Mouse (Mus musculus): ENCODE results near the gene Otog.

Otog gene

DNA sequence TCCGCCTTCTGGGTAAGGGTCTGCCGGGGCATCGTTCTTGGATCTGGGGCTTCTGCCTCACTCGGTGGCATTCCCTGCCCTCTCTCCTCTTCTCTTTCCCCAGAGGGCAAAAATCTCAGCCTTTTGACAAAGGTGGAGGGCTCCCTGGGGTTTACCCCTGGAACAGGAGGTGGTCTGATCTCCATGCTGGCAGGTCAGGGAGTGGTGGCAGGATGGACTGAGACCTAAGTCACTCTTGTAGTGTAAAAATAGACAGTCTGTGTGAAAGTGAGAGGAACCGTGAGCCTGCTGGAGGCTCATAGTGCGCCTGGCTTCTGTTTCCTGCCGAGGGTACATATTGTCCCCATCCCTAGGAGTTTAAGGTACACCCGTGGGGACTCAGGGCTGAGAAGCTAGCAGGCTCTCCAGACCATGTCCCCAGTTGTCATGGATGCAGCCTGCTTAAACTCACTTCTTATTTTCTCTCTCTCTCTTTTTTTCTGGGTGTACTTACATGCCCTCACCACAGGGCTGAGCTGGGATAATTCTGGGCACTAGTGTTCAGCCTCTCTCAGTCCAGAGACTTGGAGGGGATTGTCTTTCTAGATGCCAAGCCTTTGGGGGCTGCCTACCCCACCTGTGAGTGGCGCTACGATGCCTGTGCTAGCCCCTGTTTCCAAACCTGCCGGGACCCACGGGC lies 44.5 kb downstream of the Otog start:
- DNase-seq, result no peak

DNA sequence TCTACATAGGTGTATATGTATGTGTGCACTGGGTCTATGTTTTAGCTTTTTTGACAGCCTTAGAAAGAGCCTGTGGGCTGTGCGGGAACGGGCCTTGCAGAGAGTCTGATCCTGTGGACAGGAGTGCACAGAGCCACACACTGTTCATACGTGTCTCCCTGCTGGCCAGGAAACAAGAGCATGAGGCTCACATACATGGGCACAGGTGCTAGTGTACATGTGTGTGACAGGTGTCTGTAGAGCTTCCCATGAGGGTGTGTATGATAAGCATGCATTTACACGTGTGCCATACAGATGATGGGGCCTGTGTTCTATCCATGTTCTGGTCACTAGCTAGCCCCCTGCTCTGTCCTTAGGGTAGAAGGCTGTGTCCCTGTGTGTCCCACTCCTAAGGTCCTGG lies 45.6 kb downstream of the Otog start:
- DNase-seq, result no peak

DNA sequence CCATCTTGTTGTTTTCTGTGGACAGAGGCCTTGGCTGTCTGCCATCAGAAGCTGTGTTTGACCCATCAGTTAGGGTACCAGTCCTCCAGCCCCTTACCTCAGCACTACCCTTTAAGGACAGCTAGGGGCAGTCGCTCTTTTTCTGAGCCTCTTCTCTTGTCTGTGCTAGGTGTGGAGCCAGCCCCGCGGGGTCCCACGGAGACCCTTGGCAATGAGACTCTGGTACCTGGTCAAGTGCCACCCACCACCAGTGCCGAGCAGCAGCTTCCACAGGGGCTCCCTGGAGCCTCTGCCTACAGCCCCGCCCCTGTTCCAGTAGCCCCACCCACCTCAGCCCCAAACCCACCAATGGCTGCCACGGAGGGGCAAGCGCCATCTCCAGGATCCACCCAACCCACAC lies 46.3 kb downstream of the Otog start:
- DNase-seq, result no peak

DNA sequence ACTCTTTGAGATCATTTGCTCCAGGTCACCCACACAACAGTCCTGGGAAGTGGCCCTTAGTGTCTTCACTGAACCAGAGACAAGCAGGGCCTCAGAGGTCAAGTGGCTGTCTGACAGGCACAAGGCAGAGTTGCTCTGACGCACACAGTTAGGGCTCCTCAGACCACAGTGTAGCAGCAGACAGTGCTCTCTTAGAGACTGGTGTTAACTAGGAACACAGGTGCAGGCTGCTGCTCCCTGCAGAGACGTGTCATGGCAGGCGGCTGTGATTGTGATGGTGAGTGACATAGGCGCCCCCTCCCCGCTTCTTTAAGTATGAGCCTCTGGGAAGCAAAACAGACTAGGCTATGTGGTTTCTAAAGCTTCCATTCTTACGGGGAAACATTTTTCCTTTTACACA lies 55.5 kb downstream of the Otog start:
- no peak for DNase-seq

DNA sequence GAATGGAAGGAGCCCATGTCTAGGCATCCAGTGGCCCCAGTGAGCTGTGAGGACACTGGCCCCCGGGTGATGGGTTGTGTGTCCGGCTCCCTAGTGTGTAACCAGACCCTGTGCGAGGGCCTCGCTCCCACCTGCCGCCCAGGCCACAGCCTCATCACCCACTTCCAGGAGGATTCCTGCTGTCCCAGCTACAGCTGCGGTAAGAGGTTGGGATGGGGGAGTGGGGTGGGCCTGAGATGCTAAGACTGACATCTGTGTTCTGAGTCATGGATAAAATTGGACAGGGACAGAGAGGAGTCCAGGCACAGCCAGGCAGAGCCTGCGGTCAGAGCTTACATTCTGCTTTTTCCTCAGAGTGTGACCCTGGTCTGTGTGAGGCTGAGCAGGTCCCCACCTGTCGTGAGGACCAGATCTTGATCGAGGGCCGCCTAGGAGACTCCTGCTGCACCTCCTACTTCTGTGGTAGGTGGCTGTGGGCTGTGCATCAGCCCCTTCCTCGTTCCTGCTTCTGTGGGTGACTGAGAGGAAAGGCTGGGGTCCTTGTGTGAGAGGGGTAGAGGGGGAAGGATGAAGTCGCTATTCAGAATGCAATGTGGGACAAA lies 60.3 kb downstream of the Otog start:
- DNase-seq, result no peak

DNA sequence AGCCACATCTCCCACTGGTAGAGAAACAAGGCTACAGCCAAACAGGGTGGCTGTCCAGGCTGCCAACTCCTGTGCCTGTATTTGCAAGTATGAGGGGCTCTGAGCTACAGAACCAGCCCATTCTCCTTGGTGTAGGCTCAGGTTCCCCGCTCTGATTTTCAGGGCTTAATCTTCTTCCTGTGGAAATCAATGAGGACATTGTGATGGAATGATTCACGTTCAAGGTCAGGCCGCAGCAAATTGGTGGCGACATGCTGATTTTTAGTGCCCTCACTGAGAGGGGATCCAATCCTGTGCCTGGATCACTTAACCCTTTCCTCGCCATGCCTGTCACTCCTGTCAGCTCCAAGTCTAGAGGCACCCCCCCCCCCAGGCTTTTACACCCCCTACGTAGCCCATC lies 72.7 kb downstream of the Otog start:
- no peak for DNase-seq

DNA sequence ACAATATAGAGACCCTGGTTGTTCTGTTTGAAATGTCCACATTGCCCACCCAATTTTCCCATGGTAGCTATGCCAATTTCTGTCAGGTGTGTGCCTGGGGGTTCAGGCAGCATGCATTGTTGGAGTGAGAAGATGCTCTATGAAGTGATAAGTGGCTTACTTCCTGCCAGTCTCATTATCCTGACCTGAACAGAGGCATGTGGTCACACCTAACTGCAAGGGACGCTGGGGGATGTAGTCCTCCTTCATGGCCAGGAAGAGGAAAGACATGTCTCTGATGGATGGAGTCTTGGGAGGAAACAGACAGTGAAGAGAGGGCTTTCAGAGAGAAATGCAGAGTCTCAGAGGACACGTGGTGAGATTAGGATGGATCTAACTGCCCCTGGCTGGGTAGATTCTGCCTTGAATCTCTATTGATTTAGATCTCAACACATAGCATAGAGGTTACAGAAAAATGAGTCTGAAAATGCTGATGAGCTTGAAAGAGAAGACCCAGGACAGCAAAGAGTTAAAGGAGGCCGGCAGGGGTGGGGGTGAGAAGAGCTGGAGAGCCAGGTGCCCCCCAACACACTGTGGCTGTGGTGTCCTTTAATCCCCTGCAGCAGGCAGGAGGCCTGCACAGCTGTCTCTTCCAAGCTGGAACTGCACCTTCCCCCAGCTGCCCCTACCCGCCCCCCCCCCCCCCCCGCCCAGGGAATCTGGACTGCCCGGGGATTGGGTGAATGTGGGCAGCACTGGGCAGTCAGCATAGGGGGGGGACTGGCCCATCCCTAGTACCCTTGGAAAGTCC lies 73.6 kb downstream of the Otog start:
- DNase-seq, result no peak

DNA sequence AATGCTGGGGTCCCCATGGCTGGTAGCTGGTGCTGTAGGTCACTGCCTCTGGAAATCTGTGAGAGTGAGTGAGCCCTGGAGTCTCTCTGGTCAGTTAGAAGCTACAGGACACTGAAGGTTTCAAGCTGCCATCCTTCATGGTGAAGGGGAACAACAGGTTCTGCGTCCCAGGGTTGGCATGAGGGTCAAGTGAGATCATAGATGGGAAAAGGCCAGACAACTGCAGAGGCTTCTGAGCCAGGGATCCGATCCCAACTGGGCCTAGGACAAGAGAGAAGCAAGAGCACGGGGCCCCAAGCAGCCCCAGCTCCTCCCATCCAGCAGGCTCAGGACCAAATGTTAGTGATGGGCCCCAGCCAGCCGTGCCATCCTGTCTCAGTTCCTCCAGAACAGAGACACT lies 74.9 kb downstream of the Otog start:
- no peak for DNase-seq

DNA sequence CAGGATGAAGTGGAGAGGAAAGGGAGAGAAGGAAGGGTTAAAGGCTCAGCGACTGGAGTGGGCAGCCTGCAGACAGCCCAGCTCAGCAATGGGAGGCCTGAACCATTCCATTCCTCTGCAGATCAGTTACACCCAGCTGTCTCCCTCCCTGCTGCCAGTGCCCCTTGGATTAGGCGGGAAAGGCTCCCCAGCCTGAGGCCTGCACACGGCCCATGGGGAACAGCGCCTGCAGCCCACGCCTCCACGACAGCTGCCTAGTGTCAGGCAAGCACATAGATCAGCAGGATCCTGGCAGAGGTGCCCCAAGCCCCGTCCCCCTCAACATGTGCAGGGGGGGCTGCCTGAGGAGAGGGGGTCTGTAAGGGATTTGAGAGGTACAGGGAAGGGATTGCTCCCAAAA lies 76.2 kb downstream of the Otog start:
- no peak for DNase-seq

DNA sequence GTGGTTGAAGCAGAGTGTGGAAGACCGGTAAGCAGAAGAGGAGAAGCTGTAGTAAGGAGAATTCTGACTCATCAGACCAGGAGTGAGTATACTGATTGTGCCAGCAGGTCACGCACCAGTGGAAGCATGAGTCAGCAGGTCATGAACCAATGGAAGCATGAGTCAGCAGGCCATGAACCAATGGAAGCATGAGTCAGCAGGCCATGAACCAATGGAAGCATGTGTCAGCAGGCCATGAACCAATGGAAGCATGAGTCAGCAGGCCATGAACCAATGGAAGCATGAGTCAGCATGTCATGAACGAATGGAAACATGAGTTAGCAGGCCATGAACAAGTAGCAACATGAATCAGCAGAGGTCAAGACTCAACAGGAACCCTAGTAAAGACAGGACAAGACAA lies 80.5 kb downstream of the Otog start:
- DNase-seq, result no peak

DNA sequence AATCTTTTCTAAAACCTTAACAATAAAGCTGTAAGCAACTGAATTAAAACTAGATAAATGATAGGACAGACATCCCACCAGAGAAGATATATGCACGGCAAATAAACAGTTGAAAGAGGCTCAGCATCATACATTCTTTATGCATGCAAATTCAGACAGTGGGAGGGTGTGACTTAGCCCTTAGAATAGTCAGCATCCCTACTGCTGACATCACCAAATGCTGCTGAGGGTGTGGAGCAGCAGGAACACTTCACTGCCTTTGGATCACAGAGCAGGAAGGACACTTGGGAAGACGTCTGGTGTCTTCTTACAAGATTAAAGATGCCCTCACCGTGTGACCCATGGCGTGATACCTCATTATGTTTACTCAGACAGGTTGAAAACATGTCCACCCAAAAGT lies 87.1 kb downstream of the Otog start:
- DNase-seq, result peak; percentile 51

DNA sequence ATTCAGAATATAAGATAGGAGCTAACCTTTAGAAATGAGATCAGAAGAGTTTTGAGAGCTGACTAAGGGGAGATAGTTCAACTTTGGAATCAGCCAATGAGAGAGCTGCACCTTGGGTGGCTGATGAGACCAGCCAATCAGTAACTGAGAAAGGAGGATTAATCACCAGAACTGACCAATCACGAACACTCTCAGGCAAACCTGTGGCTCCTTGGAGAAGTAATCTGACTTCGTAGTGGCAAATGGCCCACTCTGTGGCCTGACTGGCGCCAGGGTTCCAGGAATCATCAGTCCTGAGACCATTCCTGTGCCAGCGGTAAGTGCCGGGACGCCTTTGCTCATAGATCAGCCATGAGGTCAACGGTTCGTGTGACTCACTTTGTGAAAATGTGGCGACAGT lies 96.6 kb downstream of the Otog start:
- DNase-seq, result no peak

DNA sequence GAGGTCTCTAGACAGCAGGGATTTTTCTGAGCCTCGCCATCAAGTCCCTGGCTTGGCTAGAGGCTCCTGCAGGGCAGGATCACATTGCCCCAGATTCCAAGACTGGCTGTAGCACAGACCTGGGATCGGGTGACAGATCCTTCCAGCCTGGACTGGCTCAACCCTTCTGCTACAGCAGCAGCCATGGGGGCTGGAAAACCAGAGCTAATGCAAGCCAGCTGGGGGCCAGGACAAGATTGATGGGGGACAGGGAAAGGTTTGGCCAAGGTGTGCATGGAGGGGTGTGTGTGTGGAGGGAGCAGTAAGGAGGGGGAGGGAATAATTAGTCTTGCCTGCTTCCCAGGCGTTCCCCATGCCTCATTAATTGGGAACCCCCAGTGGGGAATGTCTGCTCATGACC lies 99.0 kb downstream of the Otog start:
- no peak for DNase-seq

DNA sequence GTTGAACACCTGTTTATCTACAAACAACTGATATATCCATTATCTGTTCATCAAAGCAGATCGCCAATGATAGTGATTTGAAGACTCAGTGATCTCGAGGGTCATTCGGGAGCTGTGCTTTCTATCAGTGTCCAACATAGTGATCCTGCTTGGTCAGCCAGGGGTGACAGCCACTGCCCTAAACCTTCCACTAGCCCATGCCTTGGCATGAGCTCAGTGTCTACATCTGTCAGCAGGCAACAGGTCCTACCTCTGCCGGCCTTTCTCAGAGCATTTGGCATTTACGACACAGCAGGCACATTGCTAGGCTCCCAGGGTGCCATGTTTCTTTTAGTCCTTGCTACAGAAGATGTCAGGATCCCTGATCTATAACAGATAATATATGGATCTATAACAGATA lies 99.5 kb downstream of the Otog start:
- DNase-seq, result no peak

DNA sequence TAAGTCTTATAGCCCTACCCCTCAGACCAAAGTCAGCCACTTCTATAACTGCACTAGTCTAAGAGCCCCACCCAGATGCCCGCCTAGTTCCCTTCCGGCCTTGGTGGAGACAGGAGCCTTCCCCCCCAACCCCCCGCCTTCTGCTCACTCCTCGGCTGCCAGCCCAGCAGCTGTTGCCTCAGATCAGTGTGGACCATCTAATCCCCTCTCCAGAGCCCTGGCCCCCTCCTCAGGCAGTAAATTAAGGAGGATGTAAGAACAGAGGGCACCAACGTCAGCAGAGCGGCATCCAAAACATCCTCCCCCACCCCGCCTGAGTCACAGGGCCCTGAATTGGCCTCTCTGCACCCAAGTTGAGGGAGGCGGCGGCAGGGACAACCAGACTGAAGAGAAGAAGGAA lies 100.7 kb downstream of the Otog start:
- no peak for DNase-seq

DNA sequence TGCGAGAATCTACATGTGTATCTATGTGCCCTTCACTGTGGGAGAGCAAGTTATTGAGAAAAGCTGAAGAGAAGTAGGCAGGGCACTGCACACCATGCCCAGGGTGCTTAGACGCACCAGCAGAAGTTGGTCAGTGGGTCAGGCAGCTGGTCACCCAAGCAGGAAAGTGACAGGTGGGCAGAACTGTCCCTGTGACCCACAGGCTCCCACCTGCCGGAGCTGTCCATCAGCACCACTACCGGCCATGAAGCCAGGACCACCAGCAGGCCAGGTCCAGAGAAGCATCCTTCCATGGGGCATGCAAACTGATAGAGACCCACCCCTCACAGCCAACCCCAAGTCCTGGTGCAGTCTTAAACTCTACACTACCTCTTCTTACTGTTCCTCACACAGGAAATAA lies 106.9 kb downstream of the Otog start:
- DNase-seq, result no peak

DNA sequence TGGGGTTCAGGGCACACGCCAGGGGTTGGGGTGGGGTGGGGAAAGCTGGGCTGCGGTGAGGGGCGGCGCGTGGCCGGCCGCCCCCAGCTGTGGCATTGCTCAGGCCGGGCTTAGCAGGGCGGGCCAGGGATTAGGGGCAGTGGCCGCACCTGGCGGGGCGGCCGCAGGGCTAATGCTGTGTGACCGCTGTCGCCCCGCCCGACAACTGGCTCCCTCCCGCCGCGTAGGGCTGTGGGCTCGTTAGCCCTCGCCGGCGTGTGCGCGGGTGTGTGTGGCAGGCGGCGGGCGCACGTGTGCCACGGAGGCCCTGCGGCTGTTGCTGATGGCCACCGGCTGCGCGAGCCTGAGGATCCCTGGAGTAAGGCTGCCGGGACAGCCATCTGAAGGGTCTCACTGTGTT lies 108.0 kb downstream of the Otog start:
- peak; percentile 20 for DNase-seq

DNA sequence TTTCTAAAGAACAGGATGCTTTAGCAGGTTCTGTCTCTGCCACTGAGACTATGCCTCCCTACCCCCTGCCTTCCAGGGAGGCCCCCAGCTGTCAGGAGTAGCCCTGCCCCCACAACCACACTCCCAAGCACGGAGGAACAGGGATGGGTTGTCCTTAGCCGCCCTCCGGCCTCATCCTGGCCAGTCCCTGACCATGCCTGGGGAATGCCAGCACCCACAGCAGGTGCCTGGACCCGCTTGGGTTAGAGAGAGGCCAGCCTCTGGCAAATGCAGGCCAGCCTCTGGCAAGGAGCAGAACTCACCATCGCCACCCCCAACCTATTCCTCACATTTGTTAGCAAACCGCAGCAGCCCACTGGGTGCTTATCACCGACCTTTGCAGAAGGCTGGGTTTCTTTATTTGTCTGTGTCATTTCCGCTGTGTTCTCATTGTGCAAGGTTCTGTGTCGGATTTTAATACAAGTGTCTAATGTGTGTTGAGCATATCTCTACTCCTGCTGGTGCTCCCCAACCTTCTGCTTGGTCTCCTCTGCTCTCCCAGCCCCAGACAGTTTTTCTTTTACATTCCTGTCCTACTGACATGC lies 109.4 kb downstream of the Otog start:
- DNase-seq, result no peak

DNA sequence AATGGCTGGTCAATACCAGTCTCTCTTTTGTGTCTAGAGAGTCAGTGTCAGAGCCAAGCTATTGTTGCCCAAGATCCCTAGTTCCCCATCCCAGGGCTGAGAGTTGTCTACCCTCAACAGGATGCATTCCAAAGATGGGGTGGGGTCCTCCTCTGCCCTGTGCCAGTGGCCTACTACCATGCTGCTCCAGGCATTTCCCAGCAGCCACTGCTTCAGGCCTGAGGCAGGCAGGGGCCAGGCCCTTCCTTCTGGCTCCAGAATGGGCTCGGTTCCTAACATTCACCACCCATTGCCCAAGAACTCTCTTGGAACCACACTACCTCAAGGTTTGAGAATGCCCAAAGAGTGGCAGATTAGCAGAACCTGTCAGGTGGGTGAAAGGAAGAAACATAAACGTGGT lies 112.0 kb downstream of the Otog start:
- no peak for DNase-seq

DNA sequence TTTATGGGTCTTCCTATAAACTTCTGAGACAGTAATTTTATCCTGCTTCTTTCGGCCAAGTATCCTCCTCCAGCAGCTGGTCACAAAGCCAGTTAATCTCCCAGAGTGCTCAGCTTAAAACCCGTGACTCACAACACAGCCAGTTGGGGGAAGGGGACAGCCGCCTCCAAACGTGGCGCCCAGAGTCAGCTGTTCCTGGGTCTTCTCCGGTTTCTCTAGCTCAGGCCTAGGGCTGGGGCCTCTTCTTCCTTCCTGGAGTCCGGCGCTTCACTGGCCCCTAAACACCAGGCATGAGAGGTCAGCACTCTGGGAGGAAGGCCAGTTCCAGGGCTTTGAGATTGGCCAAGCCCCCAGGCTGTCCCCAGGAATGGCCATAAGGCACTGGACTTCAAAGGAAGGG lies 112.4 kb downstream of the Otog start:
- no peak for DNase-seq

DNA sequence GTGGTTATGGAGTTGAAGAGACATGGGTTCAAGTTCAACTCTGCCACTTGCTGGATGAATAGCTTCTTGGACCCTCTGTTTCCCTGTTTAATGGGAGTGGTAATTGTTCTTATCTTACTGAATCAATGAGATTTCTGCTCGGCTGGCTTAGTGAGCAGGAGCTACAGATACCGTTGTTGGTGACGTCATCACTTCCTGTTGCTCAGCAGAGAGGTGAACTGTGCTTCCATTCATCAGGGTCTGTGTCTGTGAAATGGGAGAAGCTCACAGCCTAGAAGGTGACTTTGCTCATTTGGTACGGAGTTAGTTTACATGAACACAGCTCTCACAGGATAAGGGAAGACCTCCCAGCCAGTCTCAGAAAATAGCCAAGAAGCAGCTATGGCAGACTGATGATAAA lies 113.1 kb downstream of the Otog start:
- no peak for DNase-seq

Data from right cerebral cortex, adult 18-20 months (tissue).